Mouse (Mus musculus): ENCODE data around the gene Rbm43.
"Not testable (repeated sequence)": the region's sequence is repeated elsewhere in the genome, so short reads cannot be mapped to it uniquely, and the experiment has no call there.

Rbm43 gene

DNA sequence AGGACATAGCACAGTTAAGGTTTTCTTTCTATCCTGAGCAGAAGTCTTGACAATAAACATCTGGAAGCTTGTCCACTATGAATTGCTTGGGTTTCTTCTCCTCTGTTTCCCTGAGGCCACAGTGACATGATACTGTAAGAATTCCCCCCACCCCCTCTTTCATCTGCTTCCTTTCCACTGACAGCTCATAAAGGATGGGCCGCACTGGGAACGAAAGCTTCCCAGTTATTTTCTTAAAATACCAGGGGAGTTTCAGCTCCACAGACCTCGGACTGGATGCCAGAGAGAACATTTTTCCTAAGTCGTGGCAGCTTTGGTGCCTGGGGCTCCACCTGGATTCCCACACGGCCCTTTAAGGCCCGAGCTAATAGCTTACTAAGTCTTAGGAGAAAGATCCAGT lies 22.2 kb downstream of the Rbm43 start:
- DNase-seq, result no peak

DNA sequence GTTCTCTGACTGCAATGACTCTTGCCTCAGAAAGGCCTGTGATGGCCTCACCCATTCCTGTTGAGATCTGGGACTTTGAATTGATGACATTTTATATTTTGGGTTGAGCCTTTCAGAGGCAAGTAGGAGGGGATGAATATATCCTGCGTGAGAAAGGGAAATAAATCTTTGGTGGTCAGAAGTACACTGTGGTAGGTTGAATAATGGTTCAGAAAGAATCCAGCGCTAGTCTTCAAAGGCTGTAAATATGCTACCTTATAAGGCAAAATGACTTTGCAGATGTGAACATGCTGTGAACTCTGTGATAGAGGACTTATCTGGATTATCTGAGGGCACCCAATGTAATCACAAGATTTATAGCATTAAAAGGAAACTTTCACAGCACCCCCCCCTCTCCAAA lies 23.1 kb downstream of the Rbm43 start:
- DNase-seq, result no peak

DNA sequence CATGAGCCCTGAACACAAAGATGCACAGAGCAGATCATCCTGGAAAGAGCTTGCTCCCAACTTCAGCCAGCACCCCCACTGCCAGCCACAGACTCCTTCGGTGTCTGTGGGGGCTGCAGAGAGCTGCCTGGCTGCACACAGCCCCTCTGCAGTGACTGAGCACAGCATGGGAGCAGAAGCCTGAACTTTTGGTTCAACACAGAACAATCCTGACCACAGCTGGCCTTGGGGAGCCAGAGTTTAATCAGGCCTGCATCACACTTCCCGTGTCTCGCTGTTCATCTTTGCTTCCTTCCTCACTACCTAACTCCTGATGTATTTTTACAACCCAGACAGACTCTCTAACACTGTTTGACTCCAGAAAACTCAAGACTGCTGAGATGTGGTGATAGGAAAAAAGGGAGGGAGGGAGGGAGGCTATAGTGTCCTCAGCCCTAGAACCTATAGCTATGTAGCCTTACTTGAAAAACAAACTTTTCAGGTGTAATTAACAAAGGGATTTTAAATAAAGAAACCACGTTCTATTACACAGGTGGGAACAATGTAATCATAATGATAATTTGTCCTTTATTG lies 27.3 kb downstream of the Rbm43 start:
- DNase-seq, result no peak

GRCm38 (mm10) chr2:51905637-51906036 lies 29.3 kb downstream of the Rbm43 start:
- no peak for DNase-seq

GRCm38 (mm10) chr2:51892411-51892901 lies 42.5 kb downstream of the Rbm43 start:
- DNase-seq, result no peak

- no peak for DNase-seq
These were observed 44.0 kb downstream of the Rbm43 start for GRCm38 (mm10) chr2:51890961-51891360.

DNA sequence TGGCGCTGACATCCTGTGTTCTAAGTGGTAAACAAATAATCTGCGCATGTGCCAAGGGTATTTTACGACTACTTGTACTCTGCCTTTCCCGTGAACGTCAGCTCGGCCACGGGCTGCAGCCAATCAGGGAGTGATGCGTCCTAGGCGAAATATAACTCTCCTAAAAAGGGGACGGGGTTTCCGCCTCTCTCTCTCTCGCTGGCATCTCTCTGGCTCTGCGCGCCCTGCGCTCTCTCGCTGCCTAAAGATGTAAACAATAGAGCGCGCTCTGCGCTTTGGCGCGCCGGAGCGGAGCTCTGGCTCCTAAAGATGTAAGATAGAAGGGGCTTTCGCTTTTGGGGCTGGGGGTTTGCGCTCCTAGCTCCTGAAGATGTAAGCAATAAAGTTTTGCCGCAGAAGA lies 44.8 kb downstream of the Rbm43 start:
- not testable (repeated sequence) for DNase-seq

DNA sequence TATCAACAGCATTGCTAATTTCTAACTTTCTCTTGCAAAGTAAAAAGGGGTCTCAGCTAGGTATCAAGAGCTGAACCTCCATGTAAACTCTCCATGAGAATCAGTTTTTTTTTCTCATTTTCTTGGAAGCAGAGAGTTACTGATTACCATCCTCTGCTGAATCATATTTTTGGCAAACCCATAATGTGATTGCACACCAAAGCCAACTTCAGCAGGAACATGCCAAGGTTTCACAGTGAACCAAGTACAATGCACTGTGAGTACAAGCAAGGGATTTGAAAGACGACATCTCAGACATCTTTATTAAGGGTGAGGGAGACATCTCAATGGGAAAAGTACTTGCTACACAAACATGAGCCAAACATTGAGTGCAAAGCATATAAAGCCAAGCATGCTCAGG lies 54.8 kb downstream of the Rbm43 start:
- peak; percentile 10 for DNase-seq
